Mouse (Mus musculus) E14TG2a.4 (cell line): ENCODE results near the gene Qser1.
"Not testable (repeated sequence)": the region's sequence is repeated elsewhere in the genome, so short reads cannot be mapped to it uniquely, and the experiment has no call there.

Experiments used
- H3K27me3 ChIP-seq: 2 replicates; pipeline ENCODE4 v1.6.1; 2014; ENCODE audit warnings: low read length, control low read depth; ENCODE audit not compliant: insufficient read depth
- H3K36me3 ChIP-seq: 2 replicates; pipeline ENCODE4 v1.6.1; 2014; ENCODE audit warnings: low read length, control low read depth; ENCODE audit not compliant: insufficient read depth
- H3K4me1 ChIP-seq: replicated peaks from 2 replicates; pipeline ENCODE4 v1.6.1; 2014; ENCODE audit warnings: low read depth, low read length, control low read depth
- H3K4me3 ChIP-seq: replicated peaks from 2 replicates; pipeline ENCODE4 v1.5.1; 2014; ENCODE audit warnings: mild to moderate bottlenecking, low read length
- H3K9me3 ChIP-seq: 2 replicates; pipeline ENCODE4 v1.6.1; 2014; ENCODE audit warnings: low read length, control low read depth
- CTCF ChIP-seq: conservative IDR thresholded peaks from 2 replicates; pipeline ENCODE4 v1.5.1; 2014; ENCODE audit warnings: low read length
- NANOG ChIP-seq: IDR thresholded peaks from 2 replicates; pipeline ENCODE4 v1.6.1; 2014; ENCODE audit warnings: borderline replicate concordance, low read length, mixed read lengths
- POU5F1 ChIP-seq: IDR thresholded peaks from 2 replicates; pipeline ENCODE4 v1.6.1; 2014; ENCODE audit warnings: low read length, borderline replicate concordance

Qser1 gene

GRCm38 (mm10) chr2:104832486-104832885 is 15.9 kb upstream of the Qser1 start:
- no peak overlapping the region for H3K4me3 ChIP-seq
- no peaks in the 10 kb centered on the region for H3K27me3 ChIP-seq
- H3K36me3 ChIP-seq = peaks cover 64% of the 10 kb centered on the region
- H3K4me1 ChIP-seq = peaks cover 16% of the 10 kb centered on the region
- H3K9me3 ChIP-seq = no peaks in the 10 kb centered on the region
- TF ChIP-seq POU5F1 (no peak), NANOG (no peak), CTCF (no peak)

DNA sequence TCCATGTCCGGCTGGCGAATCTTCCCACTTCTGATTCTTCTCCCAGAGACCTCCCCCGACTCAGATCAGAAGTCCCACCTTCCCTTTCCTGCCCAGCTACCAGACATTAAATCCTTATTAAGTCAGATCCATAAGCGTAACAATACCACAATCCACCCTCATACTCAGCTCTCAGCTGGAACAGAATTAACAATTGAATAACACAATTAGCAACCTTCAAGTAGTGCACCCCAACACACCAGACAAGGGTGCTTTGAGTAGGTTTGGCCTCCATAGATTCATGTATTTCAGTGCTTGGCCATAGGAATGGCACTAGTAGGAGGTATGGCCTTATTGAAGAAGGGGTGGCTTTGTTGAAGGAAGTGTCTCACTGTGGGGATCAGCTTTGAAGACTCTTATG is 9.6 kb upstream of the Qser1 start:
- Histone ChIP-seq H3K4me3 (no peak overlapping the region), H3K27me3 (no peaks in the 10 kb centered on the region), H3K36me3 (peaks cover 22% of the 10 kb centered on the region; the same call in 1 of the 2 replicates), H3K4me1 (peaks cover 15% of the 10 kb centered on the region), H3K9me3 (no peaks in the 10 kb centered on the region)
- TF ChIP-seq CTCF = no peak
- TF ChIP-seq POU5F1 = no peak
- TF ChIP-seq NANOG = peak; percentile 91

DNA sequence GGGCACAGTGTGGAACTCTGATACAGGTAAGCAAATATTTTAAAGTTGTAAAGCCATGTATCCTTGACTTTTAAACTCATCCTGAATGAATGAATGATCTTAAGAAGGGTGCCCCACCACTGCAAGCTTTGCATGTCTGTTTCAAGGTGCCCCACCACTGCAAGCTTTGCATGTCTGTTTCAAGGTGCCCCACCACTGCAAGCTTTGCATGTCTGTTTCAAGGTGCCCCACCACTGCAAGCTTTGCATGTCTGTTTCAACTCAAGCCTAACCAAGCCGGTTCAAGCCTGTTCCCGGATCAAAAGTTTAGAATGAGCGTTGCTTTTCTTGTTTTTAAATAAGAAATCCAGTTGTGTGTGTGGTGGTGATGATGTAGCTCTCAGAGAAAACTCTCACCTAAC is 2.2 kb upstream of the Qser1 start:
- not testable (repeated sequence) for H3K9me3 ChIP-seq, H3K27me3 ChIP-seq, H3K4me3 ChIP-seq, H3K36me3 ChIP-seq
- peaks cover 40% of the 10 kb centered on the region for H3K4me1 ChIP-seq

DNA sequence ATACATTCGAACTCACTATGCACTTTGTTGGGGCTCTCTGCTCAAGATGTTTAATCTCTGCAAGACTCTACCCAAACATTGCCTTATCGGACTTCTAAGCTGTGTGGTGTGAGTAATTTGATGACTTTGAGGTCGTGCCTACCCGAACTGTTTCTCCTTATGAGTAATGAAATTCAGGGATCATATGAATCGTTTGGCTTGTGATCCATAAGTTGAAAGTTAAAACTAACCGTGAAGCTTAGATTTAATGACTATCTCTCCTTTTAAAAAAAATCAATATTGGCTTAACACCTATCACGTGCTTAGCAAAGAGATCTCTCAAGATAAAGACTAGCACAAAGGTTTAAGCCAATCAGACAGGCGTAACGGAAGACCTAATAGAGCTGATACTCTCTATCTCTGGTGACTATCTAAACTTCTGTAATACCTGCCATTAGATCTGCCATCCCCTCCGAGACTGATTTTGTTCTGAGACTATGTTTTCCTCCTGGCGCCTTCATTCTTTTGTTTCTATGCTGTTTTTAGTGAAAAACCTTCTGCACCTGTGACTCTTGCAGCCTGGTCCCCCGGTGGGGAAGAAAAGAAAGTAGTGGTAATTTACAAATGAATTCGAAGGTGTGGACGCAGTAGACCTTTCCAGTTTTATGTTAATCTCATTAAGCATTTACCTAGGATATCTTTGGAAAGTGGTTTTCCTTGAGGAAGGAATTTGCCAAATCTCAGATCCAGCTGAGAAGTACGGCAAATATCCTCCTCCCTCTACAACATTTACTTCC is 1.2 kb upstream of the Qser1 start:
- no peak for TF ChIP-seq POU5F1
- TF ChIP-seq NANOG = peak; percentile 55; the same call in 1 of the 2 replicates
- Histone ChIP-seq H3K9me3 (no peaks in the 10 kb centered on the region), H3K4me3 (peak overlapping the region; percentile 94), H3K27me3 (no peaks in the 10 kb centered on the region), H3K36me3 (no peaks in the 10 kb centered on the region), H3K4me1 (peaks cover 49% of the 10 kb centered on the region)

- Histone ChIP-seq H3K4me3 (peak overlapping the region; percentile 94), H3K4me1 (peaks cover 57% of the 10 kb centered on the region), H3K27me3 (no peaks in the 10 kb centered on the region), H3K9me3 (no peaks in the 10 kb centered on the region), H3K36me3 (no peaks in the 10 kb centered on the region)
- peak; percentile 11; the same call in 1 of the 2 replicates for TF ChIP-seq CTCF
- no peak for TF ChIP-seq NANOG
- TF ChIP-seq POU5F1 = no peak
These were observed 393 bp upstream of the Qser1 start for GRCm38 (mm10) chr2:104816866-104817439.

DNA sequence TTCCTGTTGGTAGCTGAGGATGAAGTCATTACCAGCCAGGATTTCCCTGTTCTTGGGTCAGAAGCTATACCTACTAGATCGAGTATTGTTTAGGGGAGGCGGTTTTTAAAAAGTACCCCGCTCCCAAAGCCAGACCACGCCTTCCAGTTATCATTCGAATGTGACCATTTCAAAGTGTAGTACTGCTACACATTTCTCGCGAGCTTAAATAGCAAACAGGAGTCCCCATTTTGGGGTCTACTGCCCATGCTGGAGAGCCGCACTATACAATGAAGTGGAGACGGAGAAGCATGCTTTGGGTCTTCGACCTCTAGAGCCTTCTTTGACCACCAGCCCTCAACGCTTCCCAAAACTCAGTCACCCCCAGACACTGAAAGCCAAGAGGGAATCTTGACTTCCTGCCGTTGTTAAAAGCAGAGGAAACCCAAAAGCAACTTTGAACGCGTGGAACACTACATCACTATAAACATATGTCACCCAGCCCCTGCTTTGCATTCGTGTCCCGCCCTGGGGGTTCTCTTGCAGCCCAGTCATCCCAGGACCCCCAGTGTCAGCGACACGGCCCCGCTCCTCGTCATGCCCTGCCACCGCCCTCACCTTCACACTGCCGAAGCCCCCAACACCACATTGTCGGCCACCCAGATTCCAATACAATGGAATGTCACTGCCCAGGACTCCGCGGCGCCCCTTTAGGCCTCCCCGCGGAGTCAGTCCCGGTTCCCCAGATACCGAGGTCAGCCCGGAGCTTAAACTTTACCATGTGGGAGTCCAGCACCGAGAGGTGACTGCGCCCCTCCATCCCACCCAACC is 794 bp downstream of the Qser1 start:
- H3K4me3 ChIP-seq = peak overlapping the region; percentile 94
- H3K9me3 ChIP-seq = no peaks in the 10 kb centered on the region
- H3K27me3 ChIP-seq = no peaks in the 10 kb centered on the region
- peaks cover 63% of the 10 kb centered on the region for H3K4me1 ChIP-seq
- TF ChIP-seq CTCF (no peak), NANOG (no peak), POU5F1 (no peak)
- no peaks in the 10 kb centered on the region for H3K36me3 ChIP-seq

- Histone ChIP-seq H3K9me3 (no peaks in the 10 kb centered on the region), H3K4me3 (peak overlapping the region; percentile 94), H3K4me1 (peaks cover 66% of the 10 kb centered on the region), H3K36me3 (peaks cover 14% of the 10 kb centered on the region), H3K27me3 (no peaks in the 10 kb centered on the region)
- TF ChIP-seq POU5F1 (no peak), CTCF (no peak), NANOG (no peak)
These were observed 2.2 kb downstream of the Qser1 start for GRCm38 (mm10) chr2:104814181-104814951.

DNA sequence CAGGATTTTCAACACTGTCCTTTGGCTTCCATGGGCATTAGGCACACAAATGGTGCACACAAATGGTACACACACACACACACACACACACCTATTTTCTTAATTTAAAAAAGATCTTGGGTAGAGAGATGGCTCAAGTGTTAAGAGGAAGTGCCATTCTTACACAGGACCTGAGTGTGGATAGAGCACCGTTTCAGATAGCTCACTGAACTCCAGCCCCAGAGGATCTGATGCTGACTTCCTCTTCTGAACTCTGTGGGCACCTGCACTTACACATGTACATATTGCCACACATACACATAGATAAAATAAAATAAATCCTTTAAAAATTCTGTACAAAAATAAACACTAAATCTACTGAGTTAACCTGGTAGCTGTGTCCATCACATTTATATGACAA is 11.1 kb downstream of the Qser1 start:
- Histone ChIP-seq H3K4me3 (no peak overlapping the region), H3K4me1 (peaks cover 53% of the 10 kb centered on the region), H3K9me3 (no peaks in the 10 kb centered on the region), H3K36me3 (peaks cover 40% of the 10 kb centered on the region), H3K27me3 (no peaks in the 10 kb centered on the region)
- TF ChIP-seq CTCF (no peak), POU5F1 (no peak), NANOG (no peak)
